Mouse (Mus musculus) retina, embryonic 14.5 days (tissue): ENCODE data around the gene Cd302.

ENCODE experiments used
- DNase-seq: peaks from one replicate; pipeline ENCODE4 v3.0.0-alpha.2; 2015; ENCODE audit warnings: low spot score

Cd302 gene

GRCm38 (mm10) chr2:60284467-60284821 lies at the start of gene Cd302:
Cd302 (minus strand) TSS chr2:60284488.
- DNase-seq: no peak

- DNase-seq: no peak
Measured at GRCm38 (mm10) chr2:60328641-60329040, 44.4 kb upstream of the Cd302 start.

GRCm38 (mm10) chr2:60327581-60327980 lies 43.3 kb upstream of the Cd302 start:
- no peak for DNase-seq

GRCm38 (mm10) chr2:60326948-60327347 lies 42.7 kb upstream of the Cd302 start:
- no peak for DNase-seq

GRCm38 (mm10) chr2:60323411-60323810 lies 39.1 kb upstream of the Cd302 start:
- peak; percentile 31 for DNase-seq

- no peak for DNase-seq
Measured at GRCm38 (mm10) chr2:60322031-60322726, 37.9 kb upstream of the Cd302 start.

- no peak for DNase-seq
Measured at GRCm38 (mm10) chr2:60303796-60304195, 19.5 kb upstream of the Cd302 start.

- no peak for DNase-seq
Measured at GRCm38 (mm10) chr2:60299323-60299722, 15.0 kb upstream of the Cd302 start.

- no peak for DNase-seq
Measured at GRCm38 (mm10) chr2:60298266-60298665, 14.0 kb upstream of the Cd302 start.

- no peak for DNase-seq
Measured at GRCm38 (mm10) chr2:60291381-60291780, 7.1 kb upstream of the Cd302 start.

- DNase-seq: no peak
Measured at GRCm38 (mm10) chr2:60289451-60289850, 5.2 kb upstream of the Cd302 start.

- no peak for DNase-seq
Measured at GRCm38 (mm10) chr2:60288606-60289005, 4.3 kb upstream of the Cd302 start.

GRCm38 (mm10) chr2:60285107-60285617 lies 874 bp upstream of the Cd302 start:
- DNase-seq: no peak

- peak; percentile 68 for DNase-seq
Measured at GRCm38 (mm10) chr2:60283751-60284466, 379 bp downstream of the Cd302 start.

GRCm38 (mm10) chr2:60283208-60283750 lies 1.0 kb downstream of the Cd302 start:
- peak; percentile 15 for DNase-seq

GRCm38 (mm10) chr2:60282625-60283024 lies 1.7 kb downstream of the Cd302 start:
- no peak for DNase-seq

- no peak for DNase-seq
Measured at GRCm38 (mm10) chr2:60278627-60279026, 5.7 kb downstream of the Cd302 start.

- DNase-seq: no peak
Measured at GRCm38 (mm10) chr2:60269856-60270479, 14.3 kb downstream of the Cd302 start.

GRCm38 (mm10) chr2:60267567-60267966 lies 16.7 kb downstream of the Cd302 start:
- DNase-seq: no peak

- DNase-seq: no peak
Measured at GRCm38 (mm10) chr2:60260621-60261350, 23.5 kb downstream of the Cd302 start.

- DNase-seq: no peak
Measured at GRCm38 (mm10) chr2:60259186-60259585, 25.1 kb downstream of the Cd302 start.

- no peak for DNase-seq
Measured at GRCm38 (mm10) chr2:60256751-60257150, 27.5 kb downstream of the Cd302 start.
